Mouse (Mus musculus): ENCODE data around the gene Ciapin1.

DNA sequence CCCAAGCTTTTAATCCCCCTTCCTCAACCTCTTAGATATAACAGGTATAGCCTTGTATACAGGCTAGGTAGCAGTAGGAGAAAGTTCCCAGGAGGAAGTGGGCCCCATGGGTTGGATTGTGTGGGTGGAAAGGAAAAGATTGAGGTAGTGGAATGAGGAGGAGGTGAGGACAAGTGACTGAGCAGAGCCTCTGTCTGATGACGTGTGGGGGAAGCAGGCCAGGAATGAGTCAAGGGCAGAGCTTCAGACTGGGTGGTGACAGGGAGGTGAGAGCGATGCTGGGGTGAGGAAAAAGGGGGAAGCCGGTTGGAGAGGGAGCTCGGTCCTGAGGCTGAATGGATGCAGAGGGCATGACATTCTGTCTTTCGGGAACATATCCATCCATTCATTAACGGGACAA lies 34.6 kb downstream of the Ciapin1 start:
- TF ChIP-seq CTCF (IDR thresholded peaks at IDR 0.05; ENCODE audit: low read depth, low read length) (no peak), POLR2A (IDR thresholded peaks at IDR 0.05; ENCODE audit: extremely low read depth, insufficient read depth, low read length) (no peak)

All from liver, adult 2 months (tissue).